Mouse (Mus musculus) mesoderm, embryonic 11.5 days (tissue): ENCODE results near the gene Ncoa7.
A peak's percentile ranks its signal among the peaks of the same experiment; 100 is the strongest.
"Not testable (repeated sequence)": the region's sequence is repeated elsewhere in the genome, so short reads cannot be mapped to it uniquely, and the experiment has no call there.

Source experiments
- DNase-seq: peaks from one replicate; pipeline ENCODE4 v3.0.0-alpha.2; 2012; ENCODE audit warnings: low read depth, low spot score

Gene Ncoa7

GRCm38 (mm10) chr10:30787684-30788339, 15.3 kb downstream of the Ncoa7 start:
- no peak for DNase-seq

DNA sequence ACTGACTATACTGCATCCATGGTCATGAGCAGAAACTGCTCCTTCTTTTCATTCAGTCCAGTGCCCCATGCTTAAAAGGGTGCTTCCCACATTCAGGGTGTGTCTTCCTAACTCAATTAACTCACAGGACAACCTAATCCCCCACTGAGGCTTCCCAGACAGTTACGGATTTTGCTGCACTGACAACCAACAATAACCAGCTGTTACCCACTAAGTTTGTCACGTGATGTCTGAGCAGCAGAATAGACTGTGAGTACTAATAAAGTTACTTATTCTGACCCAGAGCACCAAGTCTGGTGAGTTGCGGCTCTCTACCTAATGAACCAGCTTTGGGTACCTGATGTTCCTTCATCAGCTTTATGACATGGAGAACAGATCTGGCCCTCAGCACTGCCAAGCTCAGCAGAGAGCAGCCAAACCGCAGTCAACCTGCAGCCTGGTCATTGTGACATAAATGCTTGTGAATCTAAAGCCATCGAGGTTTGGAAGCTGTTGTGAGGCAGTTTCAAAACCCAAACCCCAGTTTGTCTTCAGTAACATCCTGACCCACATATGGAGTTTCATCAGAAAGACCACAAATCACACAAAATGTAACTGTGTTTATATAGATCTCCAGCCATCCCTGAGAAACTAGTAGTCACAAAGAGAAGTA, 16.9 kb downstream of the Ncoa7 start:
- DNase-seq, result no peak

DNA sequence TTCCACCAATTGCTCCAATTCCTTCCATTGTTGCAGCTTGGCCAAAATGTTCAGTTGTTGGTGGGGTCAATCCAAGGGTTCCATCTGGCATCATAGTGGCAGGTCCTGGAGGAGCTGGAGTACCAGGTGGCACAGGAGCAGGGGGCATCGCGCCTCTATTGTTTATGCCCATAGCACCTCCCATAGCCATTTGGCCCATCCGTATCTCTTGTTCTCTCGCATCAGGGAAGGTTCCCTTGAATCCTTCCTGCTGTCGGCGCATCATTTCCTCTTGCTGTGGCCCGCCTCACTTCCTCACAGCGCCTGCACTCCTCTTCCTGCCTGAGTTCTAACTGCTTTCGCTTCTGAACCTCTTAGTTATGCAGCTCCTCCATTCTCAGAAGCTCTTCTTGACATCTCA, 22.2 kb downstream of the Ncoa7 start:
- not testable (repeated sequence) for DNase-seq

GRCm38 (mm10) chr10:30778240-30778639, 24.9 kb downstream of the Ncoa7 start:
- DNase-seq, result peak; percentile 32

- DNase-seq, result no peak
These were observed 27.1 kb downstream of the Ncoa7 start for GRCm38 (mm10) chr10:30775987-30776386.

GRCm38 (mm10) chr10:30775568-30775967, 27.6 kb downstream of the Ncoa7 start:
- peak; percentile 47 for DNase-seq

DNA sequence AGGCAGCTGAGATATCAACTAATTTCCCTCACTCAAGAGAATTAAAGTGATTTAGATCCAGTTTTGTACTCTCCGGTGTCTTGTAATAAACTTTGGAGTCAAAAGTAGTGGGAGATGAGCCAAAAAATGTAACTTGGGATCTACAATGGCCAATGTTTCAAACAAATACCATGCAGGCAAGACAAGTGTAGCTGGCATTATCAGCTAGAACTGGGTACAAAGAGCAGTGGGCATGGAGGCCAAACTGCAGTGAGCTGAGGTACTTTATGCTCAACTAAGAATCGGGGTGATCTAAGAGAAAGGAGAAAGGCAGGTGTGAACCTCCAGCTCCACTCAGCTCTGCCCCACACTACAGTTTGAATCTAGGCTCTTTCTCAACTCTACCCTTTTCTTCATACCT, 28.7 kb downstream of the Ncoa7 start:
- DNase-seq, result no peak

GRCm38 (mm10) chr10:30773181-30773580, 29.9 kb downstream of the Ncoa7 start:
- DNase-seq, result no peak

- no peak for DNase-seq
These were observed 31.5 kb downstream of the Ncoa7 start for GRCm38 (mm10) chr10:30771417-30772158.

- DNase-seq, result no peak
These were observed 34.3 kb downstream of the Ncoa7 start for GRCm38 (mm10) chr10:30768820-30769219.

DNA sequence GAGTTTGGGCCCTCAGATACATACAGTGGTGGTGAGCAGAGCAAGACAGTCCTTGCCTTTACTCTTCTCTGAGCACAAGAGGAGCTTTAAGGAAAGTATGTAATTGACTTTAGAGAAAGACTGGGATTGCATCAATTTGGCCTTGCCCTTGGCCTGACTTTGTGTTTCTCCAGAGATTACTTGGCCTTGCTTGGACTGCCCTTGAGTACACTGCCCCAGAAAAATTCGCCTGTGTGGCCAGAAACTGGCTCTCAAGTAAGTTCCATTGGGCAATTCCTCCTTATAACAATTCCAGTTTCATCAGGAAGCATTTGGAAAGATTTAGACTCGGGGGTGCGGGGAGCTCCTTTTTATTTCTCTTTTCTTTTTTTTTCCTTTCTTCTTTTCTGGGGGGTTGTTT, 34.9 kb downstream of the Ncoa7 start:
- no peak for DNase-seq

- no peak for DNase-seq
These were observed 39.9 kb downstream of the Ncoa7 start for GRCm38 (mm10) chr10:30763179-30763770.

DNA sequence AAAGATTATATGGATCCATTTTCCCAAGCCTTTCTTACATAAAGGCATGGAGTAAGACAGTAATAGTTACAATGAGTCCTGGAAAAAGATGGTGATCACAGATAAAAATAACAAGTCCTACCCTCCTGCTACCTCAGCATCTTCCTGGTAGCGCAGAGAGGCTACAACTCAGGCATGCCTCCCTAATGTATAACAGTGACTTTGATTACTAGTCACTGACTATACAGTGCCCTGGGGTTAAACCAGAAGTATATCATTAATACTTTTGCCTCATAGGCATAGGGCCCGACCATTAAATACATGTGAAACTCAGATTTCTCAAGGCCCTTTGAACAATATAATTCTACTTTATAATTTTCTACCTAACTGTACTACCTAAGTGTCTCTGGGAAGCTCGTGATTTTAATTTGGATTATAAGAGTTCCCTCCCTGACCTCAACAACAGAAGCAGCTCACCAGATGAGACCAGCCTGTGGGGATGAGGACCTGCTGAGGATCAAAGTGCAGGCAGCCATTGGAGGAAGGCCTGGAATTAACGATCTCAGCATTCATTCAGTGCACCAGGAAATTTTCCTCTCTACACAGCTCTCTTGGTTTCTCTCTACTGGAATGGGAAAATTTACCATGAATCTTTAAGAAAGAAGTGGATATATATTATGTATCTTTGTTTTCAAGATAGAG, 40.7 kb downstream of the Ncoa7 start:
- no peak for DNase-seq

DNA sequence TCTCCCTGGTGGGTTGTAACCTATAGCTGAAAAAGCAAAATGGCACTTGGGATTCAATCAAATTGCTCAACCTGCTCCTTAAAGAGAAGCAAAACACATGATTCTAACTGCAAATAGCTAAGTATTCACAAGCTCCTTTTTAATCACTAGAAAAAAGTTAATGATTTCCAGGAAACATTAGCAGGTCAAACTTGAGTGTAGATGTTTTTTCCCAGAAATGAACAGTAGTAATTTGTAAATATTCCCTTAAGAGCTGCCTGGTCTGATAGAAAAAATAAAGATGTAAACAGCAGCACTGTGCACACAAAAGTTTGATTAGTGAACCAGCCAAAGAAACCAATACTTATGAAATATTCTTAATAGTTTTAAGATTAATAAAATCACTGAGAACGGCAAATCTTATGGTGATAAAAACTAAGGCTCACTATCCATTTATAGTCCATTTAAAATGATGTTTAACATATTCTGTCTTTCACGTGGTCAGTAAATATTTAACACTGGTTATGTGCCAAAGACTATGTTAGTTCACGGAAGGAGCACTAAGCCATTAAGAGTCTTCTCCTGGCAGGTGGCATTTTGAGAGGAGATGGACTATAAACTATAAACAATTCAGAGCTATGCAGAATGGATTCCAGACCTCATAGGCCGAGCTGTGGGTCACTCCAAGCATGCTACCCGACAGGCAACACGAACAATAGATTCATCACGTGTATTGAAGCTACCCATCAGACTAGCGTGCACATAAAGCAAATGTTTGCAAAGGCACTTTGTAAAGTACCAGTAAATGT, 43.6 kb downstream of the Ncoa7 start:
- no peak for DNase-seq

DNA sequence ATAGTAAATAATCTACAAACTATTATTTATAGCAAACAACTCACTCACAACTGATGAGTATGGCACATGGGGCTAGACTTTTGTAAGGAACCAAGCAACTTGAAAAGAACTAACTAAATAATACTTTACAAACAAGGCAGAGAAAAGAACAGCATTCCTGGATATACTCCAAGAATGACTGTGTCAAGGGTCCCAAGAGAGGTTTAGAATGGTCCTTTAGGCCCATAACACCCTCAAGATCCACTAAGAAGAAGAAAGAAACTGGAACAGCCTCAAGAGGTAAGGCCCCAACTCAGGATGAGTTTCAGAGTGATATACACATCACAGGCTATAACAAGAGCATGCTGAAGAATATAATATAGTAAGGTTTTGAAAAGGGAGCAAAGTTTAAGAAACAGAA, 47.1 kb downstream of the Ncoa7 start:
- no peak for DNase-seq

- DNase-seq, result no peak
These were observed 48.2 kb downstream of the Ncoa7 start for GRCm38 (mm10) chr10:30754825-30755457.

- no peak for DNase-seq
These were observed 49.0 kb downstream of the Ncoa7 start for GRCm38 (mm10) chr10:30754082-30754481.

GRCm38 (mm10) chr10:30752485-30752884, 50.6 kb downstream of the Ncoa7 start:
- DNase-seq, result no peak

DNA sequence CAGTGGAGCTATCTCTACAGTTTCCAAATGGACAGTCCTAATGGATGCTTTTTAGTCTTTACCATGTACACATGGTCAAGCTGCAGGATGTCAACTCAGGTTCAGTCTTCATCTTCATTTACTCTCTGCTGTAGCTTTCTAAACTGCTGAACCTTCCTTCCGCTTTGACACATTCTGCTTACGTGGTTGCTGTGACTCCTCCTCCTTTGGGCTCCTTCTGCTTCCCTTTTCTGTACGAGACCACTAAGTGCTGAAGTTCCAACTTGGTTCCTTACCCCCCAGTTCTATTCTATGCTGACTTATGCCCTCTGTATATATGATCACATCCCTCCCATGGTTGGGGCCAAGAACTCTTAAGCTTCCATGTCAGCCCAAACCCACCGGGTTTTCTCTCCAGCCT, 51.5 kb downstream of the Ncoa7 start:
- DNase-seq, result no peak

DNA sequence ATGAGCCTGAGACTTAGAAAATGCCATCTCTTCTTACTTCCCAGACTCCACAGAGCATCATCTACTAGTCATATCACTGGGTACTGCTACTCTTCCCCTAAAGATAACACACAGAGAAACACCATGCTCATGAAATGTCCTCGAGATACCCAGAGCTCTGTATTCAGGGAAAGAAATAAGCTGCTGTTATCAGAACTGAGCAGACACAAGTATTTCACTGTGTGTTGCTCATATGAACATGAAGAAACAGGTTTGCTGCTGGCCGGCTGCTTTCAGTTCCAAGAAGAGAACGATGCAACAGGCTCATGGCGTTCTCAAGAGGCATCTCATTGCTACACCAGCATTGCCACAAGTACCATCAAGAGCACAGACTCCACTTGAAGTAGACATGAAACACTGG, 53.3 kb downstream of the Ncoa7 start:
- no peak for DNase-seq
